Mouse (Mus musculus) embryo, embryonic 10.5 days (tissue): Measurements from ENCODE around the gene Cyp3a44.
"Not testable (repeated sequence)": the region's sequence is repeated elsewhere in the genome, so short reads cannot be mapped to it uniquely, and the experiment has no call there.

Experiments
- DNase-seq: peaks from one replicate; pipeline ENCODE4 v3.0.0-alpha.2; 2015; ENCODE audit warnings: low spot score

Cyp3a44 gene

DNA sequence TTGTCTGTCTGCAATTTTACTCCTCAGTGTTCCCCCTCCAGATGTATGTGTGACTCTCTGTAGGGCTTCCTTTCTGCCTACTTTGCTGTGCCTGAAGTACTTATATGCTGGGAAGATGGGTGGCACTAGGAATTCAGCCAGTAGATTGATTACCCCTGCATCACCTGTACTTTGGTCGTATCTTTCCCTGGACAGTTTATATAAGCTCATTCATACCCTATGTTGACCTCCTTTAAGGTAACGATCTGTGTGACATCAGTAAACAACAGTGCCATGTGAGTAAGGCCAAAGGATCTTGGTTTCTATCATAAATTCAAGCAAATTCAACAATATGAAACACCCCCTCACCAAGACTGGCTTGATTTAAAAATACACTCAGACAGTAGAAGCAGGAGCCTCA is at the start of gene Cyp3a44:
Gene Cyp3a44, minus strand, starts transcription at position 79 of the 400 bp plus-strand sequence.
- not testable (repeated sequence) for DNase-seq

DNA sequence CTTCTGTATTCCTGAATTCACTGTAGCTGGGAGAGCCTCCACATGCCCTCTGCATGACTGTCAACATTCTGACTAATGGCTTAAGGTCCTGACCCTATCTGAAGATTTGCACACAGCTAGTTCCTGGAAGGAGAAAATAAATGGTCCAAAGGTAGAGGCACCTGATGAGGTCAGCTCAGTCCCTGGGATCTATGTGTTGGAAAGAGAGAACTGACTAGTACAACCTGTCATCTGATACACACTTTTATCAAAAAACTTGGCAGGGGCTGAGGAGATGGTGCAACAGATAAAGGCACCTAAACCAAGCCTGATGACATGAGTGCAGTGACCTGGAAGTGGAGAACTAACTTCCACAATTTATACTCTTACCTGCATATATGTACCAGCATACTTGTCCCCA is 5.4 kb downstream of the Cyp3a44 start:
- not testable (repeated sequence) for DNase-seq

DNA sequence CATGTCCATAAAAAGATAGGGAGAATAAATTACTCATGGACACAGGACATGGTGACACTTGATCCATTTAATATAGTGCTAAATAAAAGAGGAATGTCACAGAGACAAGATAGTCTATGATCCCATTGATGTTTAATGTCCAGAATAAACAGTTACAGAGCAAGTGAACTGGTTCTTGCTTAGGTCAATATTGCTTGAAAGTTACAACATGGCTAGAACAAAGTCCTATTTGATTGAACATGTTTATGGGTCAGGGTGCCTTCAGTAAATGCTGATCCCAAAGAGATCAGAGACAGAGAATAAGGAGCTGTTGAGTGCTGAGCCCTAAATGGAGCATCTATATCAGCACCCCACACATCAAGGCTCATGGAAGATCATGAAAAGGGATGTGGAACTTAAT is 12.4 kb downstream of the Cyp3a44 start:
- not testable (repeated sequence) for DNase-seq

DNA sequence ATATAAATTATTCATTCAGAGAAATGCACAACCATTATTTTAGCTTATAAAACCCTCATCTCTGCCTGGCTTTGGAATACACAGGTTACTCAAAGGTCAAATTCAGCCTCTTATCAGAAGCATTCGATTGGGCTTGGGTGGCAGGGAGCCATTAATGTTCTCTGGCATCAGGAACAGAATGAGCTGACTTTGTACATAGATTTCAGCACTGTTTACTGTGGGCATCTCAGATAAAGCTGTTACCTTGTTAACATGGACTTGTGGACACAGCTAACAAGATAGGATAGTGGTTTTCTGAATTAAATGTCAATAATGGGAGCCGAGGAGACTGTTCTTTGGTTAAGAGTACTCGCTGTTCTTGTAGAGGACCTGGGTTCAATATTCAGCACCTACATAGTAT is 68.2 kb downstream of the Cyp3a44 start:
- DNase-seq, result not testable (repeated sequence)
